Mouse (Mus musculus) forebrain, embryonic 14.5 days (tissue): ENCODE measurements at regions not wholly inside any gene's neighbourhood (a gene's known extent, or its start where the extent isn't known, plus 50 kb on each side); places are given as distances from the start of the nearest gene placed in this dataset.
A peak's percentile ranks its signal among the peaks of the same experiment; 100 is the strongest.

Experiments
- ATAC-seq: fragments of 200-750 bp; cut with Nextera tagmentation; 2 replicates; pipeline ENCODE4 v1.8.0; 2017; ENCODE audit warnings: mild to moderate bottlenecking, moderate library complexity
- DNase-seq: peaks from one replicate; pipeline ENCODE4 v3.0.0-alpha.2; 2015; ENCODE audit warnings: low spot score
- H3K27ac ChIP-seq: fragments of 300-500 bp; sonication (generic); 2 replicates; pipeline ENCODE4 v1.5.1; 2014; ENCODE audit warnings: low read depth, mild to moderate bottlenecking, control low read depth, low read length, moderate library complexity
- H3K27me3 ChIP-seq: fragments of 300-500 bp; sonication (generic); replicated peaks from 2 replicates; pipeline ENCODE4 v1.6.1; 2014; ENCODE audit warnings: low read length, control low read depth, mixed read lengths; ENCODE audit not compliant: control insufficient read depth, insufficient read depth
- H3K36me3 ChIP-seq: fragments of 300-500 bp; sonication (generic); 2 replicates; pipeline ENCODE4 v1.6.1; 2014; ENCODE audit warnings: low read length, control low read depth; ENCODE audit not compliant: control insufficient read depth, insufficient read depth
- H3K4me1 ChIP-seq: fragments of 300-500 bp; sonication (generic); 2 replicates; pipeline ENCODE4 v1.6.1; 2014; ENCODE audit warnings: antibody characterized with exemption, low read length, control low read depth; ENCODE audit not compliant: control insufficient read depth, insufficient read depth
- H3K4me2 ChIP-seq: fragments of 300-500 bp; sonication (generic); 2 replicates; pipeline ENCODE4 v1.6.1; 2014; ENCODE audit warnings: mild to moderate bottlenecking, control low read depth, low read length
- H3K4me3 ChIP-seq: fragments of 300-500 bp; sonication (generic); 2 replicates; pipeline ENCODE4 v1.5.1; 2014; ENCODE audit warnings: low read depth, low read length, control low read depth
- H3K9ac ChIP-seq: fragments of 300-500 bp; sonication (generic); 2 replicates; pipeline ENCODE4 v1.6.1; 2014; ENCODE audit warnings: mild to moderate bottlenecking, low read length, control low read depth, moderate library complexity
- H3K9me3 ChIP-seq: fragments of 300-500 bp; sonication (generic); replicated peaks from 2 replicates; pipeline ENCODE4 v1.6.1; 2016; ENCODE audit warnings: low read length, control low read depth, mixed read lengths; ENCODE audit not compliant: control insufficient read depth
- WGBS: fragments of 180-500 bp; shearing (Covaris S2); extraction: QIAGEN DNeasy Blood & Tissue Kit; methylation state at CpG from one replicate; pipeline ENCODE4 v1.1.7; 2014; 5-methylcytosine and 5-hydroxymethylcytosine counted together

DNA sequence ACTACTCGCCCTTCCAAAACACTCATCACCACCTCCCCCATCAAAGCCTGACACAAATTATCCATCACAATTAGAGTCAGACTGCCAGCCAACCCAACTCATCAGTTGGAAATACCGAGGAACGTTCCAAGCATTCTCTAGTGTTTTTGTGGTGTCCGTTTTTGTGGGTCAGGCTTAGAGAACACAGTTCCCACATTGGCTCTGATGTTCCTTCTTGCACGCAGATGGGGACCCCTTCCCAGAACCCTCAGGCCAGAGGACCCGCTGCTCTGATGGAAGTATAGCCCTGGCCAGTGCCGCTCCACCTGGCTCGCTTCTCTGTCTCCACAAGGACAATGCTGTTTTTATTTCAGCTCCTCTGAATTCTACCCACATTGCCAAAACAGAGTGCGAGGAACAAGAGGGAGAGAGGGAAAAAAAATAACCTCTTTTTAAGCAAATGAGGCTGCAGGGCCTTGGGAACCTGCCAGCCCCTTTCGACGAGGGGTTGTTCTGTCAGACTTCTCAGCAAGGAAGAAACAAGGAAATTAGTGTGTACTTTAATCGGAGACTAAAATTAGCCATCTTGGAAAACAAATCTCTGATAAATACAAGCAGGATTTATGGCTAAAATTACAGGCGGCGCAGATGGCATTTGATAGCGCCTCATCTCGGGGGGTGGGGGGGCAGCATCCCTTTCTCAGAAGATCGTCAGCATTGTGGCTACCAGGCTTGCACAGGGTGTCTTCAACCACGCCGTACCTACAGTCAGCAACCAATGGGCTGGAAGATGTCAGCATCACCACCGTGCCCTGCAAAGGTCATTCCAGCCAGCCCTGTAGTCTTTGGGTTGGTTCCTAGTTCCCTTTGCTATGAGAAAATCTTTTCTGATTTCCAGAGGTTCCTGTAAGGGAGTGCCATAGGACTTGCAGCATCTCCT lies 191.4 kb upstream of the Zdhhc25 start:
- WGBS = 17% methylated on average over 20 of the region's 20 CpGs

DNA sequence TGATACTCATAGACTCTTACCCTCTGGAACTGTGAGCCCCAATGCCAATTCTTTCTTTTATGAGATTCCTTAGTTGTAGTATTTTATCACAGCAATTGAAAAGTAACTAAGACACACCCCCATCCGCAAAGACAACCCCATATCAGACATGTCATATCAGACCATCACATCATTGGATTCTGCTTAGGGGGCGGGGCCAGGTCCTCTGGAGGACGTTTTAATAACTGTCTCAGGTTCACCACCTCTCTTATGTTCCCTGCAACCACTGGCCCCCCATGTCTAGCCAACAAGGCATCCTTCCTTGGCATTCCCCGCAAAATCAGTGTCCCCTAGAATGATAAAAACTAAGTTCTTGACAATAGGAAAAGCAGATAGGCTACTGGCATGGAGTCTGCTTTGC lies 185.9 kb upstream of the Zdhhc25 start:
- ATAC-seq (no peak), DNase-seq (no peak)
- 82% methylated on average over 4 of the region's 4 CpGs for WGBS

More for the DNA sequence above, 191.4 kb upstream of the Zdhhc25 start:
- H3K4me2 ChIP-seq = peak overlapping the region; percentile 37
- H3K36me3 ChIP-seq = no peaks in the 10 kb centered on the region
- peaks cover 18% of the 10 kb centered on the region for H3K4me1 ChIP-seq
- H3K9ac ChIP-seq = no peak overlapping the region
- ATAC-seq = peak; percentile 85
- no peaks in the 10 kb centered on the region for H3K27me3 ChIP-seq
- DNase-seq = peak; percentile 90
- H3K27ac ChIP-seq = peak overlapping the region; percentile 78
- H3K9me3 ChIP-seq = no peaks in the 10 kb centered on the region
- no peak overlapping the region for H3K4me3 ChIP-seq

DNA sequence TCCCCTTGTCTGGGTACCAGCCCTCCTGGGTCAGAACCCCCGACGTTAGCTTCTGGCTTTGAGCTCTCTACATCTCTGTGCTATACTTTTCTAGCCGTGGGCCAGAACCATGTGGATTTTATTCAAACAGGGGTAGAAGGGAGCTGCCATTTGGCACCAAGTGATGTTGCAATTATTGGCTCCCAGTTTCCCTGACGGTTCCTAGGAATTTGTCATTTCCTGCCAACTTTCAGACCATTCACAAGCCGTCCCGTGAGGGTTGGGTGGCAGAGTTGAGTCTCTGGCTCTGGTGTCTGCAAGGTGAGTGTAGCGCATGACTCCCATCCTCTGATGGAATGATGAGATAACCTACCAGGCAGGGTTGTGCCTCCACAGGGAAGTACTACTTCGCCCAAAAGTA lies 181.2 kb upstream of the Zdhhc25 start:
- DNase-seq (peak; percentile 59), ATAC-seq (no peak)
- Histone ChIP-seq H3K4me3 (no peak overlapping the region), H3K36me3 (no peaks in the 10 kb centered on the region), H3K4me2 (no peak overlapping the region), H3K27ac (no peak overlapping the region), H3K9ac (no peak overlapping the region), H3K27me3 (no peaks in the 10 kb centered on the region), H3K4me1 (no peaks in the 10 kb centered on the region), H3K9me3 (peaks cover 11% of the 10 kb centered on the region; the same call in 1 of the 2 replicates)
- 65% methylated on average over 8 of the region's 8 CpGs for WGBS

More for the DNA sequence above, 185.9 kb upstream of the Zdhhc25 start:
- Histone ChIP-seq H3K9ac (no peak overlapping the region), H3K4me2 (no peak overlapping the region), H3K9me3 (no peaks in the 10 kb centered on the region), H3K27me3 (no peaks in the 10 kb centered on the region), H3K4me3 (no peak overlapping the region), H3K27ac (no peak overlapping the region), H3K36me3 (no peaks in the 10 kb centered on the region), H3K4me1 (peaks cover 2% of the 10 kb centered on the region)

DNA sequence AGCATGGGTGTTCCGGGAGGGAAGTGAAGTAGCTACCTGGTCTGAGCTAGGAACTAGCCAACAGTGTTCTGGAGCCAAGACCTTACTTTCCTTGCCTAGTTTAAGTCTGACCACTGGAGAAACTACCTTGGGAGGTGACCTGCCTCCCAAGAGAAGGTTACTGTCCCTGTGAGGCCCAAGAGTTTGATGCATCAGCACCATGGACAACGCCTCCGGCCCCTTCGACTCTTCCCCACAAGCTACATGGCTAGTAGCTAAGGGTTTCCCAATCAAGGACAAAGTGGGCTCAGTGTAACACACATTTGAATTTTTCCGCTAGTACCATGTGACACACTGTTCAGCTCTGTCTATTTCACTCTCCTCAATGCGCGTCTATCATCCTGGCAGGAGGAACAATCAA lies 171.7 kb upstream of the Zdhhc25 start:
- WGBS = 73% methylated on average over 7 of the region's 7 CpGs
- no peak for ATAC-seq
- Histone ChIP-seq H3K4me1 (no peaks in the 10 kb centered on the region), H3K9me3 (peaks cover 3% of the 10 kb centered on the region; the same call in 1 of the 2 replicates), H3K9ac (no peak overlapping the region), H3K27me3 (no peaks in the 10 kb centered on the region), H3K36me3 (no peaks in the 10 kb centered on the region), H3K4me3 (no peak overlapping the region), H3K27ac (no peak overlapping the region), H3K4me2 (no peak overlapping the region)
- DNase-seq = no peak

DNA sequence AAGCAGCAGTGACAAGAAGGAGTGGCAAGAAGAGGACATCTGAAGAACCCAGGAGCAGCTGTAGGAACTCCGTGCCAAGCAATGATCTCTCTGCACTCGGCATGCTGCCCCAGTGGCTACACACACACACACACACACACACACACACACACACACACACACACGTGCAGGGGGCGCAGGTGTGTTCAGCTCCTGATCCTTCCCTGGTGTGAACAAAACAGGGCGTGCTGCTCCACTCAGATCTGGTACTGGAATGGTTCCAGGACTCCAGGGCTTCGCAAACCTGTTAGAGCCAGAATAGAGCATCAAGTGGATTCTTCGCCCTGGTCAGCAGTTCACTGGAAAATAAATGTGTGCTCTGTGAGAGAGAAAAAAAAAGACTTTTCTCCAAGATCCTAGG lies 169.2 kb upstream of the Zdhhc25 start:
- no peaks in the 10 kb centered on the region for H3K9me3 ChIP-seq
- H3K4me2 ChIP-seq = no peak overlapping the region
- ATAC-seq (no peak), DNase-seq (peak; percentile 24)
- H3K36me3 ChIP-seq = no peaks in the 10 kb centered on the region
- no peaks in the 10 kb centered on the region for H3K4me1 ChIP-seq
- WGBS = 71% methylated on average over 7 of the region's 7 CpGs
- H3K27me3 ChIP-seq = no peaks in the 10 kb centered on the region
- H3K4me3 ChIP-seq = no peak overlapping the region
- no peak overlapping the region for H3K9ac ChIP-seq
- H3K27ac ChIP-seq = no peak overlapping the region

DNA sequence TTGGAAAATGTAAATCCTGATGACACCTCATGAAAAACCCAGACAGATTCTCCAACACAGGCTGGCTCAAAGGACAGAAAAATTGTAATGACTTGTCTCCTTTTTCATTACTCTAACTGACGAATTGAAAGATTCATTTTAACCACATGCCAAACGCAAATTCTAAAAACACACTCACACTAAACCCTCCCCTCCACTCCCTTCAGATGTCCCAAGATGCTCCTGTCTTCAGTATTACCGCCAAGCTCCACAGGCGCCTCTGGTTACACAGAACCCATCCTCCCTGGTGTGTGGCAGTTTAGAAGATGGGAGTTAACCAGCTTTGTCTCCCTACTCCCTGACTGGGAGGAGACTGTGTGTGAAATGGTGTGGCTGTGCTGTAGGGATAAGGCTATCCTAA lies 151.8 kb upstream of the Zdhhc25 start:
- DNase-seq (no peak), ATAC-seq (no peak)
- Histone ChIP-seq H3K27me3 (no peaks in the 10 kb centered on the region), H3K4me1 (no peaks in the 10 kb centered on the region), H3K27ac (no peak overlapping the region), H3K36me3 (no peaks in the 10 kb centered on the region), H3K4me3 (no peak overlapping the region), H3K9me3 (no peaks in the 10 kb centered on the region), H3K4me2 (no peak overlapping the region), H3K9ac (no peak overlapping the region)
- 81% methylated on average over 4 of the region's 4 CpGs for WGBS

DNA sequence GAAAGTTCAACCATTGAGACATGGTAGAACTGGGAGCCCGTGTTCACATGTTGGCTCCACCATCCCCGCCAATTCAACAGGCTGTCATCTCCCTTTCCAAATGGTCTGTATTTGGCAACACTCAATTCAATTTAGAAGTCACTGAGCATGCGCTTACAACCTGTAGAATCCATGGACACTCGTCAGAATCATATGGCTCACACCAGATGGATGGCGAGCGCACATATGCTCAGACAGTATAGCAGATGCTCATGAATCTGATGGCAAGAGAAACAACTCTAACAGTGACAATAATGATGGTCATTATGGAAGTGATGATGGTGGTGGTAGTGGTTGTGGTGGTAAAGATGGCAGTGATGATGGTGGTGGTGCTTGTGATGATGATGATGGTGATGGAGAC lies 148.9 kb upstream of the Zdhhc25 start:
- no peaks in the 10 kb centered on the region for H3K27me3 ChIP-seq
- H3K4me1 ChIP-seq = no peaks in the 10 kb centered on the region
- WGBS = 89% methylated on average over 6 of the region's 6 CpGs
- H3K9ac ChIP-seq = no peak overlapping the region
- no peak overlapping the region for H3K4me3 ChIP-seq
- no peak overlapping the region for H3K27ac ChIP-seq
- ATAC-seq (no peak), DNase-seq (peak; percentile 39)
- no peaks in the 10 kb centered on the region for H3K9me3 ChIP-seq
- no peaks in the 10 kb centered on the region for H3K36me3 ChIP-seq
- H3K4me2 ChIP-seq = no peak overlapping the region

DNA sequence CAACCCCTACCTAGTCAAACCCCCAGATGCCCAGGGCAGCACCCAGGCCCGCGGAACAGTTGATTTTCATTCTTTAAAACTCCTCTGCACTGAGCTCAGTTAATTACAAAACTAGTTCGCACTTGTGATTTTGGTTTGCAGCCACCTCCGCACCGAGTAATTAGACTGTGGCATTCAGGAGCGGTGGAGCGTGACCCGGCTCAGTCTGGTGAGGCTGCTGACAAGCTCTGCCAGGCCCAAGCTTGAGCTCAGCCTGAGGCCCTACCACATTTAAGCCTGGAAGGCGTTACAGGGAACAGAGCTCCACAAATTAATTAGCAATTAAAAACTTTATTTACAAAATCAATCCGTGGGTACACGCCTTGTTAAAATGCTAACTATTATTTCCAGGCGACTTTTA lies 132.0 kb upstream of the Zdhhc25 start:
- Histone ChIP-seq H3K4me1 (peaks cover 21% of the 10 kb centered on the region), H3K36me3 (no peaks in the 10 kb centered on the region), H3K9me3 (no peaks in the 10 kb centered on the region), H3K4me3 (no peak overlapping the region), H3K4me2 (no peak overlapping the region), H3K27ac (0 out of 2 replicates have a peak overlapping the region, but pooled peaks have one; percentile 16), H3K9ac (no peak overlapping the region), H3K27me3 (0 out of 2 replicates have a peak, but pooled peaks cover 2% of the 10 kb centered on the region)
- WGBS = under 1% methylated on average over 12 of the region's 12 CpGs
- DNase-seq (peak; percentile 94), ATAC-seq (peak; percentile 94)

DNA sequence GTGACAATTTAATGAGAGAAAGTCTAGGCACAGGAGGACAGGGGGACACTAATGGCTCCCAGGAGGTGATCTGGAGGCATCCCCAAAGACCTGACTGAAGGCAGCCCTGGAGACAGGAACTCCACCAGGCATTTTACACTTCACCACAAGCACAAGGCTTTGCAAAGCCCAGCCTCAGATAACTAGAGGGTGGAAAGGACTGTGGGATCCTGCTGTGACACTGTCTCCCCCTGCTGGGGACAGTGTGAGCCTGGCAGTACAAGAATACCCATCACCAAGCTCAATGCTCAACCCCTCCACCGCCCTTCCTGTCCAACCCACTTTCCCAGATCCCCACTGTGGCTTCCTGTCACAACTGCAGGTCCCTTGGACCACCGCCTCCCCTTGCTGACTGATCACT lies 131.3 kb upstream of the Zdhhc25 start:
- WGBS = 29% methylated on average over 2 of the region's 2 CpGs
- 0 out of 2 replicates have a peak, but pooled peaks cover 2% of the 10 kb centered on the region for H3K27me3 ChIP-seq
- H3K27ac ChIP-seq = no peak overlapping the region

More for the DNA sequence above, 131.3 kb upstream of the Zdhhc25 start:
- H3K9ac ChIP-seq = no peak overlapping the region
- no peaks in the 10 kb centered on the region for H3K36me3 ChIP-seq
- no peak overlapping the region for H3K4me3 ChIP-seq
- peaks cover 21% of the 10 kb centered on the region for H3K4me1 ChIP-seq
- no peaks in the 10 kb centered on the region for H3K9me3 ChIP-seq
- DNase-seq (peak; percentile 88), ATAC-seq (peak; percentile 76)
- no peak overlapping the region for H3K4me2 ChIP-seq
